Mouse (Mus musculus) frontal cortex, postnatal 14 days (tissue): Measurements from ENCODE around the gene Whamm.

Experiments used
- DNase-seq, 2 experiments: peaks; one replicate each; pipeline ENCODE4 v3.0.0; 2022; ENCODE audit warnings: low spot score in 2 of 2

The Whamm gene

GRCm38 (mm10) chr7:81563506-81564015, 7.5 kb upstream of the Whamm start:
- DNase-seq = no peak

- no peak for DNase-seq
These were observed 6.3 kb upstream of the Whamm start for GRCm38 (mm10) chr7:81564766-81565165.

- no peak for DNase-seq
These were observed 5.5 kb upstream of the Whamm start for GRCm38 (mm10) chr7:81565381-81566055.

- DNase-seq = no peak
These were observed 4.7 kb upstream of the Whamm start for GRCm38 (mm10) chr7:81566332-81566731.

- no peak for DNase-seq
These were observed 4.2 kb upstream of the Whamm start, which contains the start of gene Fsd2 for GRCm38 (mm10) chr7:81566892-81567291. TSS of gene Fsd2 (minus strand) at chr7:81566944.

GRCm38 (mm10) chr7:81567396-81567795, 3.7 kb upstream of the Whamm start:
- DNase-seq = no peak

GRCm38 (mm10) chr7:81569851-81570250, 1.2 kb upstream of the Whamm start:
- DNase-seq = no peak

- no peak for DNase-seq
These were observed 795 bp upstream of the Whamm start for GRCm38 (mm10) chr7:81570271-81570670.

- DNase-seq = no peak
These were observed 336 bp upstream of the Whamm start for GRCm38 (mm10) chr7:81570752-81571107.

- DNase-seq = no peak
These were observed 925 bp downstream of the Whamm start for GRCm38 (mm10) chr7:81571941-81572441.

- no peak for DNase-seq
These were observed 1.7 kb downstream of the Whamm start for GRCm38 (mm10) chr7:81572610-81573268.

- no peak for DNase-seq
These were observed 2.3 kb downstream of the Whamm start for GRCm38 (mm10) chr7:81573397-81573796.

GRCm38 (mm10) chr7:81573821-81574220, 2.8 kb downstream of the Whamm start:
- DNase-seq = no peak

- no peak for DNase-seq
These were observed 4.5 kb downstream of the Whamm start for GRCm38 (mm10) chr7:81575606-81576005.

GRCm38 (mm10) chr7:81577872-81578271, 6.8 kb downstream of the Whamm start:
- DNase-seq = no peak

GRCm38 (mm10) chr7:81578413-81578812, 7.3 kb downstream of the Whamm start:
- no peak for DNase-seq

GRCm38 (mm10) chr7:81579312-81579711, 8.2 kb downstream of the Whamm start:
- no peak for DNase-seq

- no peak for DNase-seq
These were observed 12.4 kb downstream of the Whamm start for GRCm38 (mm10) chr7:81583512-81583911.

GRCm38 (mm10) chr7:81585326-81585725, 14.3 kb downstream of the Whamm start:
- DNase-seq = no peak

GRCm38 (mm10) chr7:81587238-81587637, 16.2 kb downstream of the Whamm start:
- DNase-seq = no peak

GRCm38 (mm10) chr7:81592686-81593085, 21.6 kb downstream of the Whamm start:
- no peak for DNase-seq

GRCm38 (mm10) chr7:81593387-81593786, 22.3 kb downstream of the Whamm start:
- DNase-seq = no peak

GRCm38 (mm10) chr7:81595056-81595455, 24.0 kb downstream of the Whamm start:
- no peak for DNase-seq
